Mouse (Mus musculus) spleen, postnatal 36 days (tissue): Measurements from ENCODE around the gene Best3.
"Not testable (repeated sequence)": the region's sequence is repeated elsewhere in the genome, so short reads cannot be mapped to it uniquely, and the experiment has no call there.

Source experiments
- DNase-seq, 2 experiments: peaks; one replicate each; pipeline ENCODE4 v3.0.0; 2022; ENCODE audit warnings: low spot score in 2 of 2, mixed read lengths in 1 of 2

The Best3 gene

DNA sequence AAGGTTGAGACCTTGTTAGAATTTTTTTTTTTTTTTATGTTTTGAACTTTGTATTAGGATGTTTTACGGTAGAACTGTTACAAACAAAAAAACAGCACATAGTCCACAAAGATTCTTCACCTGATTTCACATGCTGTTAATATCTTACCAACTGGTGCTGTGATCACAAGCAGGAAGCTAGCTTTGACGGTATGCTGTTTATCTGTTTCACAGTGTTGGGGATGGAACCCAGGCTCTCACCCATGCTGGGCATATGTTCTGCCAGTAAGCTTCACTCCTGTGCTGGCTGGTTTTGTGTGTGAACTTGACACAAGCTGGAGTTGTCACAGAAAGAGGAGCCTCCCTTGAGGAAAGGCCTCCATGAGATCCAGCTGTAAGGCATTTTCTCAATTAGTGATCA, 8.3 kb upstream of the Best3 start:
- no peak for DNase-seq

DNA sequence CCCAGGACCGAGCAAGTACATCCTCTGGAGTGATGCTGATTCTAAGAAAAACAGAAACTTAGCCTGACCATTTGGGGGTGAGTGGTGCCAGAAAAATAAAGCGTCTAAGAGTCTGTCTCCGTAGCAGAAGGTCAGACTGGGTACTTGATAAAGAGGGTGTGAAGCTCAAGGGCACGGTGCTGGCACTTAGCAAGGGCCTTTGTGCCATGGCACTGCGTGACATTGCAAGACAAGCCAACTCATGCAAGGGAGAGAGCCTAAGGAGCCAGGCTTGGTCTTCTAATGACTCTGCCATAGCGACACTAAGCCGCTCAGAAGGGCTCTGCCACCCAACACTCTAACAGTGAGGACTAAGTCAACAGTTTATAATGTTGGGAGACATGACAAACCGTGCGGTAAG, 7.3 kb upstream of the Best3 start:
- DNase-seq, result no peak

DNA sequence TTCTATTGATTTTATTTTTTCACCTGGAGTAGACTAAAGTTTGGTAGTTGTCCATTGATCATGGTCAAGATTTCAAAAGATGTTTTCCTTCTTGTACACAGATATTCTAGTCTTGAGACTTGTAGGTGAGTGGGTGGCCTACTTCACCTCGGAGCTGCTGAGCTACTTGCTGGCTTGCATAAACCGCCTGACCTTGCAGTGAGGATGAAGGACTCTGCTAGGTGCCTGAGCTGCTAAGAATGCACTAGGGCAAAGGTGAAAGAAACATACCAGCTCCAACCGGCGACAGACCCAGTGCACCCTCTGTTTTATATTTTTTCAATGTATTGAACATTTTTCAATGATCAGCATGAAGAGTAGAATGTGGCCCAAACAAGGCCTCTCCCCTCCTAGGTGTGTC, 5.8 kb upstream of the Best3 start:
- DNase-seq, result no peak

DNA sequence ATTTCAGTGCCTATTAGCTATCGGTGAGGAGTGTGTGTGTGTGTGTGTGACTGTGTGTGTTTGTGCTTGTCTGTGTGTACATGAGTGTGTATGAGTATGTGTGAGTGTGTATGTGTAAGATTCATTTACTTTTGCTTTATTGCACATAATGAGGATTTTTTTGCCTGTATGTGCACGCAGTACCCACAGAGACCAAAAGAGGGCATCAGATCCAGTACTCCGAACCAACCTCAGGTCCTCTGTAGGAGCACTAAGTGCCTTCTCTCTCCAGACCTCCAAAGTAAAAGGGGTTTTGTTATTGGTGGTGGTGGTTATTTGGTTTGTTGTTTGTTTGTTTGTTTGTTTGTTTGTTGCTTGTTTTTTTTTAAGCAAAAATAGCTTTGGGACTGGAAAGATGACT, 5.2 kb upstream of the Best3 start:
- no peak for DNase-seq

DNA sequence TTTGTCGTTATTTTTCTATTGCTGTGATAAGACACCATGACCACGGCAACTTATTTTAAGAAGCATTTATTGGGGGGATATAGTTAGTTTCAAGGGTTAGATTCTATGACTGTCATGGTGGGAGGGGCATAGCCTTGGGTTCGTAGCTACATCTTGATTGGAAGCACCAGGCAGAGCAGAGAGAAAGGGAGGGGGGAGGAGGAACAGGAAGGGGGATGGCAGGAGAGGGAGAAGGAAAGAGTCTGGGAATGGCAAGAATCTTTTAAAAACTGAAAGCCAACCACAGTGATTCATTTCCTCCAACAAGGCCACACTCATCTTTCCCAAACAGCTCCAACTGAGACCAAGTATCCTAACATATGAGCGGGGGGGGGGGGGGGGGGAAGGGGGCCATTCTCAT, 3.6 kb upstream of the Best3 start:
- no peak for DNase-seq

DNA sequence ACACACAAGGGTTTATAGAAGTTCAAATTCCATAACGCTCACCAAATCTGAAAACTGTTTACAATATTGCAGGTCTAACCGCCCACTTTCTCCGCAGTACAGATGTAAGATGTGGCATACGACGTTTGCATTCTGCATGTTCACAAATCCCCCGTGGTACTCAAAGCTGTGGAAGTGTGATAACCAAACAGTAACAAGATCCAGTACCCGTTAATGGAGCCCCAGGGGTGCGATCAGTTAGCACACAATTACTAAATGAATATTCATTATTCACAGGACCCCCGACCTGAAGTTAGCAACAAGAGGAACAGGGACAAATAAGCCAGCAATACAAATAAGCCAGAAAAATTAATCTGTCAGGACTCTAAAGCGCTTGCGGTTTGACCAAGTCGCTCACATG, 1.3 kb upstream of the Best3 start:
- DNase-seq, result no peak

DNA sequence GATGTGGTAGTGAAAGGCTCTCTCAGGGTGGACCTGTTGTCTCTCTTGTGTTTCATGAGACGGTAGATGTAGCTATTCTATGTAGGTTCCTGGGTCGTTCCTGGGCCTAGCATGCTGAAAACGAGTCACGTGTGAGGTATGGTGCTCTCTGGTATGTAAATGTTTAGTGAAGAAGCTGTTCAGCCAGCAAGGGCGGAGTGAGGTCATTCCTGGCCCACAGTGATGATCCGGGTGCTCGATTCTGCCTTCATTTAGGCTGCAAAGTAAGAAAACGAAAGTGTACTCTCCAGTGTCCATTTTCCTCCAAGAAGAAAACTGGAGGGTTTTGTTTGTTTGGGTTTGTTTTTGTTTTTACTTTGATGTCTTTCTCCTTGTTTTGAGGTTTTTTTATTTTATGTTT, 7.9 kb downstream of the Best3 start:
- no peak for DNase-seq

DNA sequence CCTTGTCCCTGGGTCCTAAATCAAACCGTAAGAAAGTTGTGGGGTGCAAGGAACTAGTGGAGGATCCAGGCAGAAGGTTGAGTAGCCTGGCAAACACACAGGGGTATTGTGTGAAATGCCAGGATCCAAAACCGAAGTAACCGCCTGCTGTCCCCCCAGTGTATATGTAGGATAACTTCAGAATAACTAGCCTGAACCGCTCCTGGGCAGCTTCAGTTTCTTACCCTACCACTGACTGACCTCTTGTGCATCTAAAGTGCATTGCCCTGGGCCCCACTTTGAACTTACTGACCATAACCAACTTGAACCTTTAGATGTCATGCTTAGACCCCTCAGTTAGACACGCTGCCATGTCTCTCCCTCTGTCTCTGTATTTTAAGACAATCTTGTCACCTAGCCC, 9.0 kb downstream of the Best3 start:
- no peak for DNase-seq

DNA sequence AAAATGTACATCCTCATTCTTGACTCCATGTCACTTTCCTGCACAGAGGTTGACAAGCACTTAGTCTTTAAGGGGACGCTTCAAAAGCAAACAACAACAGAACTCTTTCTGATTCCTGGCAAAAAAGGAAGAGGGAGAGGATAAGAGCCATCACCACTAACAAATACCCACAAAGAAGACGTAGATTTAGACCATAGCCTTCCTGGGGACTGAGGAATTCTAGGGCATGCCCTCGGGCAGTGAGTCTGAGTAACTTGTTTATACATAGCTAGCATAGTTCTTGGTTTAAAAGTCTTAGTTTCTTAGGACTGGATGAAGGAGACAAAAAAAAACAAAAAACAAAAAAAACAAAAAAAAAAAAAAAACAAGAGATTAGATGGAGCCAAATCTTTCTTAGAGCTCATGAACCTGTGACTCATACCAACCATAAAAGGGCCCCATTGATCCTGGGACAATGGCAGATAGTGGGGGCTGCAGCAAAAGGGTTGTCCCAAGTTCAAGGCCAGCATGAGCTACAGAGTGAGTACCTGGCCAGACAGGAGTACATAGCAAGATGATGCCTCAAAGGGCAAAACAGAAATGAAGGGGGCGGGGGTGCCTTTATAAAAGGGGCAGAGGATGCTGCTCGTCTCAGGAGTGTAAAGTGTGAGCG, 9.6 kb downstream of the Best3 start:
- DNase-seq, result no peak

DNA sequence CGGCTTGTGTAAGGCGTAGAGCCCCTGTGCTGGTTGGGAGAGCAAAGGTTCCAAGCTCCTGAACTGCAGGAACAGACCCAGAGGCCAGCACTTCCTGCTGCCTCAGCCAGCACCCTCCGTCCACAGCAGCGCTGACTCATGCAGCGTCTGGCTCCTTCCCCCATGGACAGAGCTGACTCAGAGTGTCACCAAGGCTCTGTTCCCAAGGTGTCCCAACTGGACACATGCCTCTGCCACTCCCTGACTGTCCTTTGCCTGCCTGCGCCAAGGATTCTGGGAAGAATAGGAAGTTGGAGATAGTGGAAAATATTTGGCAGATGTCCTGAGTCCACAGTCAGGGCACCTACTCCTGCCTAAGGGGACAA, 10.1 kb downstream of the Best3 start:
- no peak for DNase-seq

DNA sequence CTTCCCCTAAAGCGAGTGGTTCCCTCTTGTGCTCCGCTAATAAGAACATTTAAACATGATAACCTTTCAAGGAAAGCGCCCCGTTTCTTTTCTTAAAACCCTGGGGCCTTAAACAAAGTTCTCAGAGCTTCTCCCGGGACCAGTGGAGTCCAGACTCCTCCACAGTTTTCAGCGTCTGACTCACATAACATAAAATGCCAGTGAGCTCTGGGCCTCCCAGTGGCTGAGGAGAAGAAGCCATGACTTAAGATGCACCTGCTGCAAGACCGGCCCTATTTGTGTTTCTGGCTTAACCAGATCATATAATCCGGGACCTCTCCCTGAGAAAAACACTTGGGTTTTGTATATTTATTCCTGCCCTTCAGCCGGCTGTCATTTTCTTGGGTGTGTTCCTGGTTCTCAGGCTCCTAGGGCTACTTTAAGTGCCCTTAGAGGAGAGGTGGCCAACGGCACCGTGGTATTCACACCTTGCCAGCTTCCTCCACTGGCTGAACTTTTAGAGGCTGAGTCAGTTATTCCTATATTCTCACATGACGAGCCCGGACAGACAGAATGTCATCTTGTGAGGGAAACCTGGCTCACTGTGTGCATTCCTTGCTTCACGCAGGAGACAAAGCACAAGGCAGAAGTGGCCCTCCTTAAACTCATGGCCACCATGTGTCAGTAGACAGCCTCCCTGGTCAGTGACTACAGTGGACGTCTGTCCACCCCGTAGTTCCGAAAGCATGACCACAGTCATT, 12.8 kb downstream of the Best3 start:
- no peak for DNase-seq

DNA sequence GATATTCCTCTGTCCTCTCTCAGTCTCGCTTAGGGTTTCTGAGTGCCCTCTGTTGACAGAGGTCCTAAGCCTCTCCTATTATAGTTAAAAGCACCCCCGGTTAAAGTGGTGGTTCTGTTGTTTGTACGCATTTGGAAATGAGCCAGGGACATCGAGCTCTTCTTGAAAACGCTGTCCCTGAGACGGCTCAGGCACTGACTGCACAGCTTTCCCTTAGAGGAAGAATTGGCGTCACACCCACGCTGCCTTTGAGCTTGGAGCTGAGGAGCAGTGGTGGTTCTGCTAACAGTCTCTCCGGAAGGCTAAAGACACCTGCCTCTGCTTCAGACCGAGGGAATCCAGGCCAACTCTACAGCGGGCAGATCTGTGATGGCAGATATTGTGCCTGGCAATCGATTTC, 14.9 kb downstream of the Best3 start:
- no peak for DNase-seq

DNA sequence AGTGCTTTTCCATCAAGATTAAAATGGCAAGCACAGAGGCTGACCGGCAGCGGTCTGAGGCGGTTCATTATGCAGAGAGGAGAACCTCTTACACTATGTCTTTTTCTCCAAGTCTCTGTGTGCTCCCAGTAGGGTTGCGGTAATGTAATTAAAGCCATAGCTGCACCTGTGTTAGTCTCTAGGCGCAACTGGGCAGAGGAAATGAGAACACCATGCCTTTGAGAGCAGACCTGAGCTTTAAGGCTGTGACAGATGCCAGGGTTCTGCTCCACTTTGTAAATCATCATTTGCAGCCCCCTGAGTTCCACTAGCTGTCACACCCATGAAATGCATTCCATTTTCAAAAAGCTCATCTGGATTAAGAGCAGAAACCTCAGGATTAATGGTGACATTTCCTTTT, 18.6 kb downstream of the Best3 start:
- DNase-seq, result no peak

DNA sequence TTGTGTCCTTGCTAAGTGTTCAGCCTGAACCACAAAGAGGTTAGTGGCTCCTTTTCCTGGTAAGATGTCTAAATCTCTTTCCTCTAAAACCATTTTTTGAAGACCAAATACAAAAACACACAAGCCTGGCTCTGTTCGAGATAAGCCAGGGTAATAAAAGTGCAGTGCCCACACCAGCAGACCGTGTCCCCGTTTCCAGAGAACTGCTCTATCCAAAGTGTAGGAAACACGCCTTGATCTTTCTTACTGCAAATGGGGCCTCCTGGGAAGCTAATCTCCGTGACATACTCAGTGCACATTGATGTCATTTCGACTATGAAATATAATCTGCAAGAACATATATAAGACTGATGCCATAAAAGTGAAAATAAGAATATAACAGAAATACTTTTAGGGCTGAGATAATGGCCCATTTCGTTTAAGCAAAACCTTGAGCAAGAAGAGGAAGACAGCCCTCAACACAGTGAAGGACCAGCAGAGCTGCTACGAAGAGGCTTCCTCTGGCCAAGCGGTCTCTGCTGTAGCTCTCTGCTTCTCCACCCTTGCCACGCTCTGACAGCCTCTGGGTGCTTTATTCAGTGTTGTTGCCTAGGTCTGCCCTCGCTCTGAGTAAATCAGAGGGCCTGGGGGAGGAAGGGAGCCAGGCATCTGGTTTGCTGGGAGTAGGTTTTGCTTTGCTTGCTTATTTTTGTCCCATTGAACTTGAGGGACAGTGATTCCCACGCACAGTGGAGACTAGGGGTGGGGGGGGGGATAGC, 19.8 kb downstream of the Best3 start:
- no peak for DNase-seq

DNA sequence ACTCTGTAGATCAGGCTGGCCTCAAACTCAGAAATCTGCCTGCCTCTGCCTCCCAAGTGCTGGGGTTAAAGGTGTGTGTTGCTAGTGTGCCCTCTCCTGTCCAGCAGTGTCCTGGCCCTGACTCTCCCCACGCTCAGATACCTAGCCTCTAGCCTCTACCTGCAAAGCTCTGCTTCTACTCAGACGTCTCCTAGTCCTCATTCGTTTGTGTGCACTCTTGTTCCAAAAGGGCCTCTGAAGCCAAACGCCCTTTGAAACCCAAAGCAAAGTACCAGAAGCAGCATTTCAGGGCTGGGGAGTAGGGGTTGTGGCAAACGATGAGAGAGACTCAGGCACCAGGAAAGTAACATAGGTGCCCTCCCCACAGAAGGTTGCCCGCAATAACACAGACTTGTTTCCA, 23.6 kb downstream of the Best3 start:
- no peak for DNase-seq

DNA sequence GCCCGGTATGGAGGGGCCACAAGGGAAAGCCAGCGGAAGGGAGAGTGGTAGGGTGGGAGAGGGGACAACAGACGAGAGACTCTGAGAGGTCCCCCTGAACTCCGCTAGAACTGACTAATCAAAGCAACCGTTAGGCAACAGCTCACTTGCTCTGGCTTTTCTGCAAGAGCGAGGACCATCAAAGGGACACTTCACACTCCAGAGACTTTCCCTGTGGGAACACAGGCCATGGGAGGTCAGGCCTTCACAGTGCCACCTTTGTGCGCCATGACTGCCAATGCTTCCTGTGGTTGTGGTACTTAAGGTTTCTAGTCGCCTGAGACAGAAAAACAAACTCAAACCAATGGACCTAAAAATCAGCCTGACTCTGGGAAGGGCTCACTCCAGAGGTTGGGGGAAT, 24.9 kb downstream of the Best3 start:
- DNase-seq, result no peak

DNA sequence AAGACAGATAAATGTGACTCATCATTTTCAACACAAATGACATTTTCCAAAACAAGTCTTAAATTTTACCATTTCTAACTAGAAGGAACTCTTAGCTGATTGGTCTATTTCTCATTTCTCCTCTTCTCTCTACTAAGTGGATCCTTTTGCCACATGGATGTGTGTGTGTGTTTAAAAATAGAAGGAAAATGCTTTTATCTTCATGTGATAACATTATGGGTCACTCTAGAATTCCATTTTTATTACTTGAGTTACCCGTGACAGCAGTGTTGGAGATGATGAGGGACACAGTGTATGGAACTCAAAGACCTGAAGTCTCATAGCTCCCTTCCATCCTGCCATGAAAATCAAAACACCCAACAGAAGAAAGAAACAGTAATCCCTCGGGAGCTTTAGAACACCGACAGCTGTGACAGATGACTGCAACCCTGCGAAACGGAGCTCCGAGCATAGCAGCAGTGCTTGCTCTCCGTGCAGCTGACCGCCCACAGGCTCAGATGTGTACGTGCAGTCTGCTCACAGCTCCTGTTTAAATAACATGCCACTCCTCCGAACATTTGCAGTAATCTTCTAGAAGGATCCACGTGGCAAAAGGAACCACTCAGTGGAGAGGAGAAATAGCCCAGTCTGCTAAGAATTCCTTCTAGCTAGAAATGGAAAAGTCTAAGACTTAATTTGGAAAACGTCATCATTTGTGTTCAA, 27.7 kb downstream of the Best3 start:
- DNase-seq, result no peak

DNA sequence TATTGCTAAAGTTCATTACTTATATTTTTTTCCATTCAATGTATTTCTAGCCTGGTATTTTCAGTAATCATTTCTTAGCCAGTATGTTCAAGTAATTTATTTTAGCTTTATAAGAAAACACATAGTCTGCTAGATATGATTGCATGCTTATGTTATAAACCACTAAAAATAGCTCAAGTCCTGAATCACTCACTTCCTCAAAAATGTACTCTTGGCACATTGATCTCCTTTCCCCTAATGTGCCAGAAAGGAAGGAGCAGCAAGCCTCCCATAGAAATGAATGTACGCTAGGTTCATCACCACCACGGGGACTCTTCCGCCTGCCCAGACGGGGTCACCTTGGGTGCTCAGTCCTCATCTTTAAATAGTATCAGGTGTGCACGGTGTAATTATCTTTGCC, 28.5 kb downstream of the Best3 start:
- no peak for DNase-seq

DNA sequence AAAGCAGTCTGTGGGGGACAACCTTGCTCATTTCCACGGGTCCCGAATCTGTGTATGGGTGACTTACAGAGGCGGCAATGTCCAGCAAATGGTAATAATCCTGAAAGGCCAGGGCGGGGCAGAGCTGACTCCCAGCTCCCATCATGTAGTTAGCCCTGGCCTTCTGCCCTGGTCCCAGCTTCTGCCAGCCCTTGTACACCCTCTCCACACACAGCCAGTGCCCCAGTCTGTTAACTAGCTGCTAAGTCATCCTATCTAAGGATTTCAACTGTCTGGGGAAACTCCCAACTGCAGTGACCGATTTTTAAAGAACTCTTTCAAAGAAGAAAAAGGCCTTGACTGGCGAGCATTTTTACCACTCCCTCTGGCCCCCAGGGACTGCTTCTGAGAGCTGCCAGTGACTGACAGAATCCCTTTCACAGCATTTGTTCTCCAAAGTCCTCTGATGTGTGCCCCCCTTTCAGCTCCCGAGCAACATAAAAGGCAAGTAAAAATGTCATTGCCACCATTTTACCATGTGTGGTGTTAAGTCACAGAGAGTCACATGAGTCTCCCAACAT, 32.2 kb downstream of the Best3 start:
- no peak for DNase-seq

DNA sequence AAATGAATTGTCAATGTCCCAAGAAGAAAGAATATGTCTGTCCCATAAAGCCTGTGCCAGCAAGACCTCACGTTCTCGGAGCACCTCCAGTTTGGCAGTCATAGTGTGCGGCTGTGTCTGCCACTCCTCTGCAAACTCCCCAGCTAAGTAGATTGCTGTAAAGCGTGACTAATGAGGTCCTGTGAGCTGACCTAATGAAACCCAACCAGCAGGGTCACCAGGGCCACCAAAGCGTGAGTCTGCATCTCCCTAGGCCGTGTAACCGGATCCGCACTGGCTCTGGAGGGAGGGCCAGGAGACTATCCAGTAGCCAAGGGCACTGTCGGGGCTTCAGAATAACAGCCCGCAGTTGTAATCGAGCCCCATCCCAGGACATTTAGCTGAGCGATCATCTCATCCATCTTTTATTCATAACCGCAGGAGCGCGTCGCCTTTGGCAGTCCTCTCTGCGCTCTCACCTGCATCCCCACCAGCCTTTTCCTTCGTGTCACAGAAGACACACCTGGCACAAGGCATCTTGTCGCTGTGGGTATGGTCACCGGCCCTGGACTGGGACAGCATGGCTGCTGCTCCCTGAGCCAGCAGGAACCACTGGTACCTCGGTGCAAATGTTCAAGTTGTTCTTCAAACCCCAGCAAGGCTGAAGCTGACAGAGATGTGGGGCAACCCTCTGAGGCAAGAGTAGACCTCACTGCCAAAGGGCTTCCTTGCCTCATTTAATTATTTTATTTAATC, 35.1 kb downstream of the Best3 start:
- no peak for DNase-seq

DNA sequence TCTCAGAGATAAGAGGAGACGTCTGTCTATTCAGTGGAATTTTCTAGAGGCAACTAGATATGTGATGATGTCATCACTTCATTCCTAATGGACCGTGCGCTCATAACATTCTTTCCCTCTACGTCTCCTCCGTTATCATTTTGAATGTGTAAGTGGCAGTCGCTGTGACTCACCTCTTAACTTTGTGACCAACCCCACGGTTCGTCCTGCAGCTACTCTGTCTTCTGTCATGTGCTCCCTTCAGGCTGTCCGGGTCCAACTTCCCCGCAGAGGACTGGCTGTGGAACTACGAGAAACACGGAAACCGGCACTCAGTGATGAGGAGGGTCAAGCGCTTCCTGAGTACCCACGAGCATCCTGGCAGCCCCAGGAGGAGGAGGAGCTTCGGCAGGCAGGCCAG, 37.6 kb downstream of the Best3 start:
- DNase-seq, result no peak

DNA sequence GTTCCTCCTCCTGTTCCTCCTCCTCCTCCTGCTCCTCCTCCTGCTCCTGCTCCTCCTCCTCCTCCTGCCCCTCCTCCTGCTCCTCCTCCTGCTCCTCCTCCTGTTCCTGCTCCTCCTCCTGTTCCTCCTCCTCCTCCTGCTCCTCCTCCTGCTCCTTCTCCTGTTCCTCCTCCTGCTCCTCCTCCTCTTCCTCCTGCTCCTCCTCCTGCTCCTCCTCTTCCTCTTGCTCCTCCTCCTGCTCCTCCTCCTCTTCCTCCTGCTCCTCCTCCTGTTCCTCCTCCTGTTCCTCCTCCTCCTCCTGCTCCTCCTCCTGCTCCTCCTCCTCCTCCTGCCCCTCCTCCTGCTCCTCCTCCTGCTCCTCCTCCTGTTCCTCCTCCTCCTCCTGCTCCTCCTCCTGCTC, 39.7 kb downstream of the Best3 start:
- DNase-seq, result not testable (repeated sequence)
